Mouse (Mus musculus) MN1 (cell line): ENCODE results near the gene Dusp3.
A peak's percentile ranks its signal among the peaks of the same experiment; 100 is the strongest.
"Not testable (repeated sequence)": the region's sequence is repeated elsewhere in the genome, so short reads cannot be mapped to it uniquely, and the experiment has no call there.

ENCODE experiments used
- DNase-seq: peaks from one replicate; pipeline ENCODE4 v3.0.0-alpha.2; 2016; ENCODE audit warnings: low spot score

Gene Dusp3

DNA sequence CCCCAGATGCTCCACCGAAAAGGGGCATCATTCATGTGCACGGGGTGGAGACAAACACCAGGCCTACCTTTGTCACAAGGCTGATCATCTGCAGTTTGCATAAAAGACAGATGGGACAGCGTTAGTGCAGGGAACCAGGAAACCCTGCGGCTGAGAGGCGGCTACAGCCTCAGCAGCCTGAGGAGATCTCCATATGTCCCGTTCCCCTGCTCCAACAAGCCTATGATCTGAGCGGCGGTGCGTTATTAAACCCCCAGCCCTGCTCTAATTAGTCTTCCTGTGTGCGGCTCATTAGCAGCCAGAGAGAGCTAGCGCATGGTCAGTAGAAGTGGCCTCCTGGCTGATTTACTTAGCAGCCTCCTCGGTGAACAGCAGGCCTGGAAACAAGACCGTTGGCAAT lies 23.3 kb upstream of the Dusp3 start:
- DNase-seq, result no peak

DNA sequence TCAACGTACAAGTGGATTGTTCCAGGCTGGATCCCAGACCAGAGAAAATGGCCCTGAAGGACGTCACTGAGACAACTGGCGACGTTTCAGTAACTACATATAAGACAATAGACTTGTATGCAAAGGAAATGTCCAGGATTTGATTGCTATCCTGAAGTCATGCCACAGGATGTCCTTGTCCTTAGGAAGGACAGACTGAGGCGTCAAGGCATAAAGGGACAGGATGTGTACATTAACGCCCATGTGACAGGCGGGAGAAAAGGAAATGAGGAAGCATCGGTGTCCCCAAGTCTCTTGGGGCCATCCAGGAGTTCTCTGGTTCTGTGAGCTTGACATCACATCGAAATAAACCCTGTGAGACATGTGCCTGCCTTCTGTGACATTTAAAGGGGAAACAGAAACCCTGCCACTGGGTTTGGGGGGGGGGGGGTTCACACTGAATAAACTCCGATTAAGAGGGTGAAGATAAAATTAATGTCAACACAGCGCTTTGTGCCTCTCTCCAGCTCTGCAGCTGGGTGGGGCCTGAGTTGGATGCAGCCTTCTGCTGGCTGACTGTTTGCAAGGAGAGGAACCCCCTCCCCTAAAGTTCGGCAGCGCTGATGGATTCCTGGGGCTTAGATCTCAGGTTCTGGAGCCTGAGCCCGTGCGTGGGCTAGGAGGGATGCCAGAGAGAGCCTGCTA lies 22.3 kb upstream of the Dusp3 start:
- DNase-seq, result no peak

DNA sequence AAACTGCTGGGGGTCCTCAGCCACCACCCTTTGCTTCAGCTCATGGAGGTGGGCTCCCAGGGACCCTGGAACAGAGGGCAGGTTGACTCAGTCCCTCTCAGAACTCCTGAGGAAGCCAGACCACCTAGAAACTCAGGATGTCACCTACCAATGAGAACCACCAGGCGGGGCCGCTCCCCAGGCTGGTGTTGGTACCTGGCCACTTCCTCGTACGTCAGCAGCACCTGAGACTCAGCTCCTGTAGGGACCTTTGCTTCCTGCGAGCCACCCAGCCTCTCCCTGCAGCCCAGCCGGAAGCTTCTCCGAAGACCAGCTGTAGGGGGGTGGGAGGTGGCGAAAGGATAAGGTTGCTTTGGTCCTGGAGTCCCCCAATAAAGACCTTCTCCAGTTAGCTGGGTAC lies 21.6 kb upstream of the Dusp3 start:
- no peak for DNase-seq

DNA sequence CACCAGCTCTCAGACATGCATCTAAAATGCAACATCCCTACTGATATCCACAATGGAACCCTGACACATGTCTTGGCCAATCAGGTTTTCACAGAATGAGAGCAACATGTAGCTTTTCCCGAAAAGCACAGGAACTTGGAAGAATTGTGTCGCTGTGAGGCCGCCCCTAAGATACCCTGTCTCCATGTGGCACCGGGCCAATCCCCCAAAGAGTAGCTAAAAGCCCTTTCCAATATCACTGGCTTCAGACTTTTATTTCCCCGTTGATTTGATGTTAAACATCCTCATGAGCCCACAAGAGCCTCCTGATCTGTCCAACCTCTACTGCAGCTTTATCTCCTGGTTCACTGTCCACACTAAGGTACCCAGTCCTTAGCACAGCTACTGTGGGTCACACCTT lies 19.9 kb upstream of the Dusp3 start:
- DNase-seq, result no peak

DNA sequence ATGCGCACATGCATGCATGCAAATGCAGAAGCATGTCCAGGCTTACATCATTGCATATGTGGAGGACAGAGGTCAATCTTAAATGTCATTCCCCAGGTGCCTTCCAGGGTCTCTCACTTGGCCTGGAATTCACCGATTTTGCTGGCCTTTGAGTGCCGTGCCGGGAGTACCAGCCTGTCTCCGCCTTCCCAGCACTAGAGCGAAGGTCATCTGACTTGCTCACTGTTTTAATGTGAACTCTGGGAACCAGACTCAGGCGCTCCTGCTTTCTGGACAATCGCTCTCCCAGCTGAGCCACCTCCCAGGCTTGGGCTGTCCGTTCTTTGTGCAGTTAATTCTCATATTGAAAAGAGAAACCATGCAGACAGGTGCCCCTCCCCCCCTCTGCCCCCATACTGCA lies 19.5 kb upstream of the Dusp3 start:
- no peak for DNase-seq

DNA sequence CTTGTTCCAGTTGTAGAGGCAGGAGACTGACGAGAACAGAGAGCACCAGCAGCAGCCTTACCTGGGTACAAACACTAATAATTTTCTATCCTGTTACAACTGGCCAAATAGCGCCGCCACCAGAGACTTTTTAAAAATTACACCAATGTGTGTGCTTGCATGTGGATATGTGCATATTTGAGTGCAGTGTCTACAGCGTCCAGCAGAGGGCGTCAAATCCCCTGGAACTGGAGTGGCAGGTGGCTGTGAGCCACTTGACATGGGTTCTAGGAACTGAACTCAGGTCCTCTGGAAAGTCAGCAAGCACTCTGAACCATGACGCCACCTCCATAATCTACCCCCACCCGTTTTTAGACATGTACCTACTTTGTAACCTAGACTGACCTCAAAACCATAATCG lies 17.4 kb upstream of the Dusp3 start:
- DNase-seq, result no peak

DNA sequence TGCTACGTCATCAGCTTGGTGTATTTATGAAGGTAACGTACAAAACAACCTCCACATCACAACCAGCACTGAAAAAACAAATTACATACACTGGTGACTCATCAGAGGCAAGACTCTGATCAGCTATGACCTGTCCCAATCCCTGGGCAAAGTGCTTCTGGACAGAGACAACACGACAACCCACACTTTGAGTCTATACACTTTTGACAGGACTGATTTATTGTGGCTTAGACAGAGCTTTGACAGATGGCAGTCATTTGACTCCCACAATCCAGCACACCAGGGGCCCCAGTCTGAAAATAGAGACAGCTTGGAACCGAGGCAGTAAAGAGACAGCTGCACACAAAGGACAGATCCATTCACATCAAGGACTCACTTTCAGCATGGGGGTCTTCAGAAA lies 12.7 kb upstream of the Dusp3 start:
- no peak for DNase-seq

DNA sequence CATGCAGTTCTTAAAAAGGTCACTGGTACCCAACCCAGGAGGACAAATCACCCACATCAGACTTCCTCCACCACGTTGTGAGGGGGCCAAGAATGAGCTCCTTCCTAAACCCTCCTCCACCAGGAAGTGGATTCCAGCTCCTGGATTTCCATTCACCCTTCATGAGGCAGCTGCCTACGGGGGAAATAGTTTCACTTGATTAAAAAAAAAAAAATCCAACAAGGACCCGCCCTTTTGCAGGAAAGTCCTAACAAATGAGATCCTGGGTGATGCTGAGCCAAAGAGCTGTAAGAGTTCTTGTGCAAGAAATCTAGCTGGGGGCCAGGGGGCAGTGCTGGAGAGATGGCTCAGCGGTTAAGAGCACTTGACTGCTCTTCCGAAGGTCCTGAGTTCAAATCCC lies 11.4 kb upstream of the Dusp3 start:
- DNase-seq, result no peak

DNA sequence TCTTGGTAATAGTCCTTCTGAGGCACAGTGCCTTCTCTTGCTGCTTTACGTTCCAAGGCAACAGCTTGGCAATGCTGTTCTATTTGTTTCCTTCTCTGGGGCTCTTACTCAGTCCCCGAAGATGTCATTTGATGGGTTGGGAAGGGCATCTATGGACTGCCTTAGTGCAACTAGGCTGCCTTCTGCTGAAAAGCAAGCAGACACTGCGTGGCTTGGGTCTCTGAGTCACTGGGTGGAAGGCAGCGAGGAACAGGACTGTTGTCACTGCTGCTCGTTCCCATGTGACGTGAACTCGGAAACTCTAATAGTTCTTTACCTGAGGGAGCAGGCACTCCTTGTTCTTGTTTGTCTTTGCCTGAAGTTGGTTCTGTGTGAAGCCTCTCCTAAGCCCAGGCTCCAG lies 9.1 kb upstream of the Dusp3 start:
- no peak for DNase-seq

DNA sequence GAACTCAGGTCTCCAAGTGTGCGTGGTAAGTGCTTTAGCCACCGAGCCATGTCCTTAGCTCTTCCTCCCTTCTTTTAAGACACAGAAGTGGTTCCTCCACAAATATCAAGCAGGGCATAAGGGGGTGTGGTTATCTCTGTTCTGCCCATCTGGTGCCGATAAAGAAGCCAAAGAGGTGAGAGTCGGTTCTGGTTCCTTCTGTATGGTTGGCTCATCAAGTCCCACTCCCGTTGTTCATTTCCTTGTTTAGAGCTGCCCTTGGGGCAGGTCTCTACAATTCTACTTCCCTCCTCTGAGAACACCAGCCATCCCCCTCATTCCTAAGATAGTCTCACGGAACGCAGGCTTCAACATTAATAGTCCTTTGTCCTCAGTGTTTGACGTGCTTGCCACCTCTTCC lies 7.3 kb upstream of the Dusp3 start:
- DNase-seq, result no peak

DNA sequence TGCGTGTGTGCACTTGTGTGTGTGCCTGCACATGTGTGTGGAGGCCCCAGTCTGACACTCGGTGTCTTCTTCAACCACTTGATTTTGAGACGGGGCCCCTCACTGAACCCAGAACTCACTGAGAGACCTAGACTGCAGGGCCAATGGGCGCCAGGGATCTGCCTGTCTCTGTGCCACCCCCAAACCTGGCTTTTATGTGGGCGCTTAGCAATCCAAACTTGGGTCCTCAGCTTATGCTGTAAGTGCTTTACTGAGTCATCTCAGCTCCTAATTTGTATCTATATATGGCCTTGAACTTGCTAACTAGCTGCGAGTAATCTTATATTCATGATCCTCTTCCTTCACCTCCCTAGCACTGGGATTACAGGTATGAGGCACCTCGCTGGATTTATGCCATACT lies 5.6 kb upstream of the Dusp3 start:
- DNase-seq, result no peak

DNA sequence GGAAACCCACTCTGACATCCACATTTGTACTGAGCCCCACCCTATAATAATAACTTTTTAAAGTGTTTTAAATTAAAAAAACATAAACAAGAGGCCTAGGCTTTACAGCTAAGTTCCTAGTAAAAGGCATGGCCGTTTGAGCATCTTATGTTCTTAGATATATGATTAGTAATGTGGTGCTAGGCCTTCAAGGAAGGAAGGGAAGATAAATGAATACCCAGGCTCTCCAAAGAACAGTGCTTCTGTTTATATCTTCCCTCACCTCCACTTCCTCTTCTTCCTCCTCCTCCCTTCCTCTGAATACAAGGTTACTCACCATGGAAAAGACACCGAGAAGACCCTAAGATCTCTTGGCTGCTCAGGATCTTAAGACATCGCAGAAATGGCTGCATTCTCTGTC lies 5.0 kb upstream of the Dusp3 start:
- no peak for DNase-seq

DNA sequence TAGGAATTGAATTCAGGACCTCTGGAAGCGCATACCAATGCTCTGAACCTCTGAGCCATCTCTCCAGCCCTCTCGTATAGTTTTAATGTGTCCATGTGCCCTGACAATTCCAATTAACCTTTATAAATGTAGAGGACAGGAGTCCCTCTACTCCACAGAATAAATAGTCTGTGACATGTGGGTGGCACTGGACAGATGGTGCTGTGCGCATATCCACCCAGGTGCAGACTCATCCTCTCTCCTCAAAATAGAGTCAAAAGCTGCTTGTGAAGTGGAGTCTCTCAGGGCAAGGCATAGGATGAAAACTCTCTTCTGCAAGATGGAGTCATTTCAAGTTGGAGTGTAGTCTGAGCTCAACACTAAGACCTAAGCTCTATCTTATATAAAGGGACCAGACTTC lies 3.4 kb upstream of the Dusp3 start:
- no peak for DNase-seq

DNA sequence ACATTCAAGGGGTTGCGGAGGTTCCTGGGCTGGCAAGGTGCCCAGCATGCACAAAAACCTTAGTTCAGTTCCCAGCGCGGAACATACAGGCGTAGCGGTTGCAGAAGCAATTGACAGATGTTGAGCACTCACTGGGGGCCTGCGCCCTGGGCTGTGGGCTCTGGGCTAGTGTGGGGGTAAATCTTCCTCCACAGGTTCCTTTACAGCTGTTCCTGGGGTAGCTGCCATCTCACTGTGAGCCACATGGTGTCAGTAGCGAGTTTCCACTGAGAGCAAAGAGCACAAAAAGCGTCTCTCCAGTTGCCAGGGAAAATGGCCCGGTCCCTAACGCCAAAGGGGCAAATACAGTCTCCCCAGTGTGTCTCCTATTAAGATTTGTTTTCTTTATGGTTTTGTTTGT lies 823 bp downstream of the Dusp3 start:
- DNase-seq, result peak; percentile 88

DNA sequence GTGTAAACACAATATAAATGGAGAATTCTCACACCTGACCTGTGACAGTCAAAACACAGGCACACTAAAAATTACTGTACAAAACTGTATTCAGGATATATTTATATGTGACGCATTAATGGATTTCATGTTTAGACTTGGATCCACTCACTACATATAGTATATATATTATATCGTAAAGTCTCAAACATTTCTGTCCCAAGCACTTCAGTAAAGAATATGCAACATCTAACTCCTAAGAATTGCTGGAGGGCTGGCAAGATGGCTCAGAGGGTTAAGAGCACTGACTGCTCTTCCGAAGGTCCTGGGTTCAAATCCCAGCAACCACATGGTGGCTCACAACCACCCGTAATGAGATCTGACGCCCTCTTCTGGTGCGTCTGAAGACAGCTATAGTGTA lies 1.4 kb downstream of the Dusp3 start:
- not testable (repeated sequence) for DNase-seq

DNA sequence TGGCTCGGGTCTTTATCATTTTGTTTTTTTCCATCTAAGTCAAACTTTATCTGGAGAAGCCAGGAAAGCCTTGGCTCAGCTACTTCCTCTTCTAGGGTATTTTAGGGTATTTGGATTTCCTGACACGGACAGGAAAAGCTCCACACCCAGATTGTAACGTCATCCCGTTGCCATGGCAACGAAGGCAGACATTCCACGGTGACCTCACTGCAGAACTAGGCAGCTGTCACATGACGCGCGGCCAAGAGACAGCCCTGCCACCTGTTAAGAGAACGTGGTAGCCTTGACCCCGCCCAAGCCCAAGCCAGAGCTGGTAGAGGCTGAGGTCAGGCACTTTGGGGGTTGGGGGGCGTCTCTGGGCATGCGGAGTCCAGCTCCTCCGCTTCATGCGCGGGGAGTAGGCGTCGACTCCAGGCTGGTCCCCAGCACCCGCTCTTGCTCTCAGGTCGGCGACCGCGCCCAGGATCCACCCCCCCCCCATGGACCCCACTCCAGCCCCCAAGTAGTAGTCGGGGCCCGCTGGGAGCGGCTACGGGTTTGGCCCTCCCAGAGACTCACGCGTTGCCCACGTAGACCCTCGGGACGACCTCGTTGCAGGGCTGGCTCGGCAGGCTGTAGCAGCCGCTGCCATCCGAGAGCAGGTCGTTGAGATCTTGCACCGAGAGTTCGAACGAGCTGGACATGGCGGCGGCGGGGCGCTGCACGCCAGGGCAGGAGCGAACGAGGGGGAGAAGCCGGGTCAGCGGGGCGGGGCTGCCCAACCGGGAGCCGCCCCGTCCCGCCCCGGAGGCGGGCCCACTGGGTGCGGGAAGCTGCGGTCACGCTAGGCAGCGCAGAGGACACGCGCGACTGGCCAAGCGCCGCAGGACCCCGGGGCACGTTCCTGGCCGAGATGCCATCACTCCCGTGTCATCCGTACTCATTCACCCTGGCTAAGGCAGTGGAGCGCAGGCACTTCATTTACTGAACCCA lies 2.5 kb downstream of the Dusp3 start, which contains the start of gene Cfap97d1:
Cfap97d1 (plus strand) TSS at position 226 of the 972 bp plus-strand sequence.
- peak; percentile 95 for DNase-seq

DNA sequence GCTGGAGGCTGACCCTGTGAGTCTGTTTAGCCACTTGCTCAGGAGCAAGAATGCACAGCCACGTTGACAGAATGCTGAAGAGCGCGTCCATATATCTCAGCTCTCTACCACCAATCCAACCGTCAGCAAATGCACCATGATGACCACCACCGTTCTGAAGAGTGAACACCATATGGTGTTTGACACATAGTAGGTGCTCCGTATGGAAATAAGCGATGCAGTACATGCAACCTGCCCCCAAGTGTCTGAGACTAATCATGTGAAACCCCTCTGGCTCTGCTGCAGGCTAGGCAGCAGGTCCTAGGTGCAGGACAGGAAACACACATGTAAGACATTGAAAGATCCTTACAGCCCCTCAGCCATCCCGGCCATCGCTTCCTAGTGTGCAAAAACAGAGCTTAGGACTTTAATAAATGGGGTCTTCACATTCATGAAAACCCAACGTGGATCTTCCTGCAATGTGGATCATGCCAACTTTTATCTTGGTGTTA lies 3.3 kb downstream of the Dusp3 start:
- no peak for DNase-seq

DNA sequence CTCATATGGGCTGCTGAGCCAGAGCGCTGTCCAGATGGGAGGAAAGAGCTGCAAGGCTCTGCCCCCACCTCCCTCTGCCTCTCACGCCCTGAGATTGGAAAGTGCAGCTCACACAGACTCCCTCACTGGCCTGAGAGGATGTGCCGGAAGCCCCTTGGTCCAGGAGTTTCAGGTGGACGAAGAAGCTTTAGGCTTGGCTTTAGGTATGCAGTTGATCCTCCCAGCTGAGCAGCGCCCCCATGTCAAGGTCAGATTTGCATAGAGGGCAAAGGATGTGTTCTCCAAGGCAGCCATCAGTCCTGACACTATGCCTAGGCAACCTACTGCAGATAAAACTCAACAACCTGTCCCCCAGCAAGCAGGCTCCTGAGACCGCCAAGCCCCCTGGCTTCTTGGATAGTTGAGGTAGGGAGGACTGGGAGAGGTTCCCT lies 3.8 kb downstream of the Dusp3 start:
- DNase-seq, result no peak

DNA sequence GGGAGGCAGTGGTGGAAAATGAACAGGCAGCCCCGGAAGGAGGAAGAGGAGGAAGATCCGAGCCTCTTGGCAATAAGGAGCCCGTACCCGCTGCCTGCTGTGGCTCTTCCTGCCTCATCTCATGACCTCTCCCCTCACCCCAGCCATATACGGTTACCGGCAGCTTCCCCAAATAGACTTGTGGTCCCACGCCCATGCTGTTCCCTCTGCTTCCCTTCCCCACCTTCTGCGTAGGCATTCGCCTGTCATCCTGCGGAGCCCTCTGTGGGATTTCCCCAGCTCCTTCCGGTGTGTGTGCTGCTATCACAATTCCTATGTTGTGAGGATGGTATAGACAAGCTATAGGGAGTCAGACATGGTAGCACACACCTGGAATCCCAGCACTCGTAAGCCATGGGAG lies 5.0 kb downstream of the Dusp3 start:
- DNase-seq, result no peak

DNA sequence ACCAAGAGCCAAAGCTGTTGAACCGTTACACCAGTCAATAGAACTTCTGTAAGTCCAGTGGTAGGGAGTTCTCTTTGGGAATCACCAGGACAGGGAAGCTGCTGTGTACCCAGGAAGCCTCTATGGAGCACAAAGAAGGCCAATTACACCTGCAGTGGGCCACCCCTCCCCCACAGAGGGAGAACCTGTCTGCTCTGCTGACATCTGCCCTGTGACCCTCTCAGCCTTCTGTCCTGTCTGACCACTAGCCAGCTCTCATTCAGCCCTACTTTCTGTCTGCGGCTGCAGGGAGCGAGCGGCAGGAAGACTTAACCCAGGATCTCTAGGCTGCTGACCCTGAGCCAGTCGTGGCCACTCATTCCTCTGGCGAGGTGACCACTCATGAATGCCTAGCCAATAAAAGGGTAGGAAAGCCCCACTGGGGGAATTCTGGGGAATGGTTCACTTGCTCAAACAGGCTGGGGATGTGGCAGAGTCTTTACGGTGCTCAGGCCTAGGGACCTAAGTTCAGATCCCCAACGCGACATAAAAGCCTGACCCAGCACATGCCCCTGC lies 6.1 kb downstream of the Dusp3 start:
- DNase-seq, result no peak

DNA sequence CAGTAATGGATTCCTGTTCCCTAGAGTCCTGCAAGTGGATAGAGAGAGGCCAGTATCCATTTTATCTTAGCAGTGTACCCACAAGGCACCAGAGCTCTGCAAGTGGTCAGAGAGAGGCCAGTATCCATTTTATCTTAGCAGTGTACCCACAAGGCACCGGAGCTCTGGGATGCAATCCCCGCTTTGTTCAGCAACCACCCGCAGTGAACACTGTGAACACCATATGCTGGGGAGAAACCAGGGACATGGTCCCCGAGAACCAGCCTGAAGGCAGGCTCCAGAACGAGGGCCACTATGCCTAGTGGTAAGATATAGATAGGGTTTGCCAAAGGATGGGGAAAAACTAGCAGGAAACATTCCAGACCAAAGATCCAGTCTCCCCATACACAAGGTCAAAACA lies 7.7 kb downstream of the Dusp3 start:
- DNase-seq, result no peak

DNA sequence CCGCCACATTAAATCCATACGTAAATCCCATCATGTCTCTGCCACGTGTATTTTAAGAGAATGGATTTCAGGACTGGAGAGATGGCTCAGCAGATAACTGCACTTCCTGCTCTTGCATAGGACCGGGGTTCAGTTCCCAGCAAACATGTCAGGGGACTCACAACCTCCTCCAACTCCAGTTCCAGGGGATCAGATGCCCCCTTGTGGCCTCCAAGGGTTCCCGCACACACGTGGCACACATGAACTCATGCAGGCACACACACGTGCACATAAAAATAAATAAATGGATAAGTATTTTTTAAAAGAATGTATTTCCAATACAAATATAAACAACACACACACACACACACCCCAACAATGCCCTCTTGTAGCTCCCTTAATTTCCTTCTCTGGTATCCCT lies 9.9 kb downstream of the Dusp3 start:
- no peak for DNase-seq

DNA sequence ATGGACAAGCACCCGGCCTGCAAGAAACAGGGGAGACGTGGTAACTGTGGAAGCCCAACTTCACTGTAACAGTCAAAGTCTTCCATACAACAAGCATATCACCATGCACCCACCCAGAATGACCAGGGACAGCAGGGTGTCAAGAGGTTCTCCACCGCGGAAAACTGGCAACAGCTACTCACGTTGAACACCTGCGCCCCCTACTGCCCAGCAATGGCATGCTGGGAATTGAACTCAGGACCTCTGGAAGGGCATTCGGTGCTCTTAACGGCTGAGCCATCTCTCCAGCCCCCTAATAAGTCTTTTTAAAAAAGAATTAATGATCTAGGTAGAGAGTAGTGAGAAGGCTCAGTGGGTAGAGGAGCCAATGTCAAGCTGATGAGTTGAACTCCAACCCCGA lies 11.9 kb downstream of the Dusp3 start:
- DNase-seq, result no peak
